24 mouse cellular contexts compared by ENCODE assay signal in the genomic region with DNA sequence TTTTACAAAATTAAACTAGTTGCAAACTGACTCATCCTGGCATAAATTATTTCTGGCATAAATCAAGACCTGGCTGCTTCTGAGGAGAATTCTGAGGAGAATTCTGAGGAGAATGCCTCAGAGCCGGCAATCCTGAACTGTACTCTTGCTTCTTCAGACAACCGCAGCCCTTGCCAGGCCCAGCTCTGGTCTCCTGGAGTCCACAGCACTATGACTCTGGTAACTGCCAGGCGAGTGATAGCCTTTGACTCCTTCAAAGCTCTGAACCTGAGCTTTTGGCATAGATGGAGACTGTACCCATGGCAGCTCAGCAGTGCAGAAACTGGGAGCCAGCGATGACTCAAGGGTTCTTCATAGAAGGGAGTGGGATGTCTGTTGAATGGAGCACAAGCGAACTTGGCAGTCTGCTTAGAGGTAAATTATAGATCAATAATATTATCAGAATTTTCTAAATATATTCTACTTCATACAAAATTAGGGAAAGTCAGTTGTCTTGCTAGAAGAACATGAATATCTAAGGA. TPM values are rescaled to one million over a fixed set of nuclear protein-coding genes. Genes with fewer than 3 reads are reported as not detected.
DNase-seq lines count a peak whose midpoint lies in the region; ATAC-seq and TF ChIP-seq lines count a peak whose summit lies in the region.
"Had no signal": no experiment of that assay in that cellular context is flagged by ENCODE, and none has a peak within 500 bp of the region (broad histone marks: within the 10 kb centered on the region; RNA-seq: fewer than 3 reads in every experiment).

No protein-coding gene starts in this region.

- H3K79me2 ChIP-seq in liver, adult 2 months (ENCODE audit: control insufficient read depth, insufficient read depth, low read length): peaks cover 7% of the 10 kb centered on the region; the same call in 1 of the 2 replicates

- no peak for TF ChIP-seq POLR2A in liver, adult 2 months (IDR thresholded peaks at IDR 0.05; ENCODE audit: extremely low read depth, insufficient read depth, low read length)

- no peak for ATAC-seq in liver, embryonic 11.5 days (replicated peaks; ENCODE audit: low FRiP score)
- ATAC-seq: CD4-positive, CD25-positive, alpha-beta regulatory T cell, adult 4 months; forebrain, embryonic 14.5 days; forebrain, embryonic 16.5 days had no signal

- WGBS in liver, adult 2 months: 50% methylated on average over 5 of the region's 5 CpGs
- 80% methylated on average over 5 of the region's 5 CpGs for WGBS in liver, embryonic 11.5 days

- H3K4me3 ChIP-seq in liver, adult 2 months (ENCODE audit: insufficient read depth, low read depth, low read length): no peak overlapping the region
- H3K4me3 ChIP-seq in liver, embryonic 11.5 days (ENCODE audit: low read depth, low read length): no peak overlapping the region
- H3K4me3 ChIP-seq in left cerebral cortex, adult 2 months: no peak overlapping the region
- H3K4me3 ChIP-seq: embryonic facial prominence, embryonic 10.5 days; embryonic facial prominence, embryonic 12.5 days; forebrain, embryonic 10.5 days; forebrain, embryonic 12.5 days had no signal

- H3K27me3 ChIP-seq in liver, adult 2 months (ENCODE audit: control insufficient read depth, insufficient read depth, low read length): no peaks in the 10 kb centered on the region
- H3K27me3 ChIP-seq in liver, embryonic 11.5 days (replicated peaks; ENCODE audit: control insufficient read depth, insufficient read depth, low read length): peaks cover 7% of the 10 kb centered on the region

- H3K4me2 ChIP-seq in liver, embryonic 11.5 days: no peak overlapping the region
- H3K4me2 ChIP-seq: embryonic facial prominence, embryonic 12.5 days; forebrain, embryonic 12.5 days had no signal

- no peak for TF ChIP-seq CTCF in liver, adult 2 months (IDR thresholded peaks at IDR 0.05; ENCODE audit: low read depth, low read length)
- no peak for TF ChIP-seq CTCF in left cerebral cortex, adult 2 months (IDR thresholded peaks at IDR 0.05)

- H3K4me1 ChIP-seq in liver, adult 2 months (ENCODE audit: control insufficient read depth, insufficient read depth, low read length): peaks cover 16% of the 10 kb centered on the region
- H3K4me1 ChIP-seq in liver, embryonic 11.5 days (replicated peaks; ENCODE audit: control insufficient read depth, insufficient read depth, low read length): peaks cover 16% of the 10 kb centered on the region

- H3K36me3 ChIP-seq in liver, adult 2 months (ENCODE audit: control insufficient read depth, insufficient read depth, low read length): no peaks in the 10 kb centered on the region
- H3K36me3 ChIP-seq in liver, embryonic 11.5 days (ENCODE audit: control insufficient read depth, insufficient read depth, low read length): no peaks in the 10 kb centered on the region
- H3K36me3 ChIP-seq: embryonic facial prominence, embryonic 10.5 days; embryonic facial prominence, embryonic 12.5 days; forebrain, embryonic 10.5 days; forebrain, embryonic 12.5 days; G1E had no signal

- no peak overlapping the region for H3K9ac ChIP-seq in liver, adult 2 months (ENCODE audit: low read depth, low read length)
- no peak overlapping the region for H3K9ac ChIP-seq in liver, embryonic 11.5 days (ENCODE audit: low read depth, low read length)
- H3K9ac ChIP-seq: embryonic facial prominence, embryonic 12.5 days; forebrain, embryonic 12.5 days had no signal

- peak; percentile 80 for DNase-seq in liver, adult 2 months (ENCODE audit: extremely low read depth, low read depth, low spot score)
- no peak for DNase-seq in liver, embryonic 11.5 days (ENCODE audit: low spot score)
- peak; percentile 64 for DNase-seq in NIH3T3 (ENCODE audit: low read depth)
- peak; percentile 37 for DNase-seq in fibroblast of lung, adult 2 months (ENCODE audit: low read depth)
- no peak for DNase-seq in left cerebral cortex, adult 2 months (ENCODE audit: extremely low spot score in 1 of 2, low spot score in 2 of 2)
- no peak for DNase-seq in heart, postnatal 25 days (ENCODE audit: low spot score)
- DNase-seq: adrenal gland, adult 2 months; adrenal gland, postnatal 10 days; adrenal gland, postnatal 25 days; B cell, adult 2 months; cerebellum, adult 11-12 months; cerebellum, adult 2 months; cerebellum, adult 9-10 months; cerebellum, postnatal 10 days; cerebellum, postnatal 25 days had no signal

- no peaks in the 10 kb centered on the region for H3K9me3 ChIP-seq in liver, embryonic 11.5 days (ENCODE audit: control insufficient read depth, low read length)
- H3K9me3 ChIP-seq: embryonic facial prominence, embryonic 10.5 days; embryonic facial prominence, embryonic 12.5 days; forebrain, embryonic 10.5 days; forebrain, embryonic 12.5 days; G1E had no signal

- intact Hi-C loops in left cerebral cortex, adult 2 months (cut with DNase I): no loop called here
- intact Hi-C loops in heart, postnatal 25 days (cut with DNase I): no loop called here

- no peak overlapping the region for H3K27ac ChIP-seq in liver, adult 2 months (replicated peaks; ENCODE audit: insufficient read depth, low read depth, low read length)
- H3K27ac ChIP-seq in liver, embryonic 11.5 days (ENCODE audit: low read depth, low read length): no peak overlapping the region
- H3K27ac ChIP-seq in left cerebral cortex, adult 2 months: no peak overlapping the region
- H3K27ac ChIP-seq: embryonic facial prominence, embryonic 10.5 days; embryonic facial prominence, embryonic 12.5 days; forebrain, embryonic 10.5 days; forebrain, embryonic 12.5 days had no signal

RNA-seq across cellular contexts. Expression of gene Cda, which starts 3.3 kb away (rescaled TPM):
- total RNA-seq in liver, adult 2 months (2014; rRNA removed): 4.5 and 4.8 TPM in 2 replicates
- 33.1 and 34.1 TPM in 2 replicates for polyA plus RNA-seq in liver, adult 2 months (2012; rRNA removed)
- polyA plus RNA-seq in liver, embryonic 11.5 days (2014; fragmentation: Nextera tagmentation; extraction: Ambion mirVana): 6.6 and 7.2 TPM in 2 replicates
- total RNA-seq in left cerebral cortex, adult 2 months (2021): 1 to 10 TPM; 3.8 to 4.0 TPM
- 1 to 10 TPM; 1.3 to 1.8 TPM for total RNA-seq in heart, postnatal 25 days (2021)
- total RNA-seq: CH12.LX, G1E had no signal
- polyA plus RNA-seq: CD4-positive, CD25-positive, alpha-beta regulatory T cell, adult 4 months; G1E had no signal

RNA-seq across cellular contexts. Expression of gene Fam43b, which starts 25.3 kb away (rescaled TPM):
- not detected in 2 replicates for total RNA-seq in liver, adult 2 months (2014; rRNA removed)
- not detected in 2 replicates for polyA plus RNA-seq in liver, adult 2 months (2012; rRNA removed)
- 0.12 and 0.21 TPM in 2 replicates for polyA plus RNA-seq in liver, embryonic 11.5 days (2014; fragmentation: Nextera tagmentation; extraction: Ambion mirVana)
- total RNA-seq in left cerebral cortex, adult 2 months (2021): 10 to 100 TPM; 33.4 to 42.4 TPM
- under 1 TPM in 1 of 2 experiments, not detected in 1; 0.11 TPM for total RNA-seq in heart, postnatal 25 days (2021)
- total RNA-seq: CH12.LX had no signal
- polyA plus RNA-seq: CD4-positive, CD25-positive, alpha-beta regulatory T cell, adult 4 months; embryonic facial prominence, embryonic 10.5 days; forebrain, embryonic 10.5 days; G1E had no signal

RNA-seq across cellular contexts. Expression of gene Pink1, which starts 44.9 kb away (rescaled TPM):
- 134 and 150 TPM in 2 replicates for total RNA-seq in liver, adult 2 months (2014; rRNA removed)
- polyA plus RNA-seq in liver, adult 2 months (2012; rRNA removed): 192 and 217 TPM in 2 replicates
- polyA plus RNA-seq in liver, embryonic 11.5 days (2014; fragmentation: Nextera tagmentation; extraction: Ambion mirVana): 15.6 and 17.0 TPM in 2 replicates
- total RNA-seq in left cerebral cortex, adult 2 months (2021): 100 to 1,000 TPM; 302 to 313 TPM
- total RNA-seq in heart, postnatal 25 days (2021): 100 to 1,000 TPM; 560 to 591 TPM

Comparison
In these comparisons a context has a peak if more than half of its experiments do, and no peak if none do; other contexts are left out.
1. DNase-seq: peak in liver, adult 2 months (single experiment), NIH3T3 (single experiment) and fibroblast of lung, adult 2 months (single experiment); none in liver, embryonic 11.5 days (single experiment), left cerebral cortex, adult 2 months (0 of 2) and heart, postnatal 25 days (single experiment).
2. RNA of gene Fam43b, which starts 25.3 kb away (total RNA-seq): 33.4 to 42.4 TPM in left cerebral cortex, adult 2 months; 0.11 TPM in heart, postnatal 25 days and not detected in liver, adult 2 months; every median in the first group is over 10 times any median in the second.